Comparison of ENCODE assay signal across 8 mouse cellular contexts in genomic region chr11:23008181-23008823, GRCm38 (mm10). TPM values are rescaled to one million over a fixed set of nuclear protein-coding genes. Genes with fewer than 3 reads are reported as not detected.
DNase-seq lines count a peak whose midpoint lies in the region; ATAC-seq and TF ChIP-seq lines count a peak whose summit lies in the region.

No protein-coding gene starts in this region.

- peak; percentile 90 for ATAC-seq in heart, embryonic 11.5 days (replicated peaks; ENCODE audit: insufficient number of reproducible peaks, low FRiP score, low TSS enrichment)
- ATAC-seq in kidney, embryonic 16.5 days (ENCODE audit: low FRiP score, low TSS enrichment) = peak; percentile 98
- peak; percentile 44 for ATAC-seq in monocyte, adult 5-6 weeks (replicated peaks; ENCODE audit: insufficient number of reproducible peaks, low FRiP score, low TSS enrichment, poor library complexity, severe bottlenecking)

- peak overlapping the region; percentile 87 for H3K4me2 ChIP-seq in heart, embryonic 11.5 days
- H3K4me2 ChIP-seq in kidney, embryonic 16.5 days (replicated peaks; ENCODE audit: low read depth, low read length) = peak overlapping the region; percentile 66

- DNase-seq in brain, adult 2 months (ENCODE audit: low read depth, low spot score) = peak; percentile 93
- DNase-seq in liver, adult 2 months (ENCODE audit: extremely low read depth, low read depth, low spot score) = peak; percentile 61
- DNase-seq in spleen, postnatal 36 days (ENCODE audit: low spot score in 2 of 2) = peak; percentile 80 to 83

- no peak for TF ChIP-seq CTCF in C2C12 (IDR thresholded peaks at IDR 0.05; ENCODE audit: control insufficient read depth, insufficient read depth, insufficient read length)
- no peak for TF ChIP-seq CTCF in embryonic fibroblast, embryonic 13.5 days (IDR thresholded peaks at IDR 0.05; ENCODE audit: borderline replicate concordance, insufficient read depth, low read length)
- peak; percentile 23; the same call in 1 of the 2 replicates for TF ChIP-seq CTCF in liver, adult 2 months (IDR thresholded peaks at IDR 0.05; ENCODE audit: low read depth, low read length)

- under 1% methylated on average over 40 of the region's 40 CpGs for WGBS in heart, embryonic 11.5 days (ENCODE audit: insufficient replicate concordance)
- WGBS in kidney, embryonic 16.5 days = under 1% methylated on average over 40 of the region's 40 CpGs
- WGBS in liver, adult 2 months = under 1% methylated on average over 40 of the region's 40 CpGs

- H3K36me3 ChIP-seq in C2C12 (ENCODE audit: control insufficient read depth, insufficient read depth) = peaks cover 29% of the 10 kb centered on the region
- peaks cover 8% of the 10 kb centered on the region for H3K36me3 ChIP-seq in heart, embryonic 11.5 days (ENCODE audit: control insufficient read depth, insufficient read depth, low read length)
- peaks cover 12% of the 10 kb centered on the region for H3K36me3 ChIP-seq in kidney, embryonic 16.5 days (ENCODE audit: insufficient read depth, low read length)
- H3K36me3 ChIP-seq in liver, adult 2 months (ENCODE audit: control insufficient read depth, insufficient read depth, low read length) = peaks cover 15% of the 10 kb centered on the region

- peaks cover 2% of the 10 kb centered on the region for H3K79me3 ChIP-seq in C2C12 (ENCODE audit: low read depth)

- peak overlapping the region; percentile 82 for H3K27ac ChIP-seq in embryonic fibroblast, embryonic 13.5 days (ENCODE audit: insufficient read depth, low read length)
- H3K27ac ChIP-seq in heart, embryonic 11.5 days (ENCODE audit: low read depth, low read length) = peak overlapping the region; percentile 92
- peak overlapping the region; percentile 93 for H3K27ac ChIP-seq in kidney, embryonic 16.5 days (ENCODE audit: low read length)
- H3K27ac ChIP-seq in liver, adult 2 months (replicated peaks; ENCODE audit: insufficient read depth, low read depth, low read length) = peak overlapping the region; percentile 59; the same call in 1 of the 2 replicates

- H3ac ChIP-seq in C2C12 (ENCODE audit: control insufficient read depth, insufficient read length, low read depth) = peak overlapping the region; percentile 68

- H3K9ac ChIP-seq in heart, embryonic 11.5 days (ENCODE audit: low read depth, low read length) = peak overlapping the region; percentile 83
- peak overlapping the region; percentile 81 for H3K9ac ChIP-seq in kidney, embryonic 16.5 days (replicated peaks; ENCODE audit: low read length)
- peak overlapping the region; percentile 80 for H3K9ac ChIP-seq in liver, adult 2 months (ENCODE audit: low read depth, low read length)

- H3K4me1 ChIP-seq in embryonic fibroblast, embryonic 13.5 days (ENCODE audit: control insufficient read depth, insufficient read depth, low read length) = no peaks in the 10 kb centered on the region; the same call in 1 of the 2 replicates
- H3K4me1 ChIP-seq in heart, embryonic 11.5 days (ENCODE audit: control insufficient read depth, insufficient read depth, low read length) = peaks cover 3% of the 10 kb centered on the region; the same call in 1 of the 2 replicates
- peaks cover 6% of the 10 kb centered on the region for H3K4me1 ChIP-seq in kidney, embryonic 16.5 days (ENCODE audit: insufficient read depth, low read length)
- H3K4me1 ChIP-seq in liver, adult 2 months (ENCODE audit: control insufficient read depth, insufficient read depth, low read length) = peaks cover 2% of the 10 kb centered on the region; the same call in 1 of the 2 replicates

- peak; percentile 89 for TF ChIP-seq POLR2A in embryonic fibroblast, embryonic 13.5 days (IDR thresholded peaks at IDR 0.05; ENCODE audit: low read depth, low read length)
- TF ChIP-seq POLR2A in liver, adult 2 months (IDR thresholded peaks at IDR 0.05; ENCODE audit: extremely low read depth, insufficient read depth, low read length) = peak; percentile 49; the same call in 1 of the 2 replicates

- no peaks in the 10 kb centered on the region for H3K9me3 ChIP-seq in heart, embryonic 11.5 days (replicated peaks; ENCODE audit: control insufficient read depth, low read length)
- no peaks in the 10 kb centered on the region for H3K9me3 ChIP-seq in kidney, embryonic 16.5 days (ENCODE audit: low read length)

- H3K79me2 ChIP-seq in C2C12 (ENCODE audit: control insufficient read depth, insufficient read depth) = no peaks in the 10 kb centered on the region
- H3K79me2 ChIP-seq in liver, adult 2 months (ENCODE audit: control insufficient read depth, insufficient read depth, low read length) = no peaks in the 10 kb centered on the region

- no peaks in the 10 kb centered on the region for H3K27me3 ChIP-seq in C2C12 (ENCODE audit: control insufficient read depth, insufficient read depth, insufficient read length)
- no peaks in the 10 kb centered on the region for H3K27me3 ChIP-seq in heart, embryonic 11.5 days (ENCODE audit: control insufficient read depth, insufficient read depth, low read length)
- H3K27me3 ChIP-seq in kidney, embryonic 16.5 days (ENCODE audit: insufficient read depth, low read length) = no peaks in the 10 kb centered on the region
- H3K27me3 ChIP-seq in liver, adult 2 months (ENCODE audit: control insufficient read depth, insufficient read depth, low read length) = no peaks in the 10 kb centered on the region

- peak overlapping the region; percentile 35 for H3K4me3 ChIP-seq in C2C12 (ENCODE audit: insufficient read depth, poor library complexity, severe bottlenecking)
- peak overlapping the region; percentile 77 for H3K4me3 ChIP-seq in embryonic fibroblast, embryonic 13.5 days (ENCODE audit: insufficient read depth, low read length)
- peak overlapping the region; percentile 64 for H3K4me3 ChIP-seq in heart, embryonic 11.5 days (ENCODE audit: low read depth, low read length)
- H3K4me3 ChIP-seq in kidney, embryonic 16.5 days (ENCODE audit: low read length) = peak overlapping the region; percentile 56
- H3K4me3 ChIP-seq in liver, adult 2 months (ENCODE audit: insufficient read depth, low read depth, low read length) = peak overlapping the region; percentile 76

TF ChIP-seq in C2C12, 6 proteins besides CTCF, POLR2A, EP300 and RAD21:
- TF ChIP-seq FOSL1 (IDR thresholded peaks at IDR 0.05; ENCODE audit: insufficient read depth, low read length, poor library complexity, severe bottlenecking) (no peak), MYOD1 (IDR thresholded peaks at IDR 0.05; ENCODE audit: control insufficient read depth, insufficient read length, low read depth) (no peak), CEBPB (IDR thresholded peaks at IDR 0.05; ENCODE audit: low read depth) (no peak), MAX (IDR thresholded peaks at IDR 0.05) (no peak), USF1 (IDR thresholded peaks at IDR 0.05; ENCODE audit: low read depth) (no peak), MYOG (IDR thresholded peaks at IDR 0.05; ENCODE audit: control insufficient read depth, extremely low read depth, insufficient read length) (no peak)

RNA-seq across cellular contexts. Expression of gene Fam161a, which starts 1.0 kb away (rescaled TPM):
- polyA plus RNA-seq in C2C12 (2012; fragmentation: generic; extraction: Trizol) = 0.23 TPM
- polyA plus RNA-seq in embryonic fibroblast, embryonic 13.5 days (2011; ENCODE audit: insufficient read length, low read depth, missing spikeins) = 3.0 and 4.2 TPM in 2 replicates
- 1.3 and 1.9 TPM in 2 replicates for polyA plus RNA-seq in heart, embryonic 11.5 days (2014; fragmentation: Nextera tagmentation; extraction: Ambion mirVana)
- 3.2 and 3.4 TPM in 2 replicates for polyA plus RNA-seq in kidney, embryonic 16.5 days (2015; fragmentation: Nextera tagmentation; extraction: Ambion mirVana)
- 1.9 and 3.8 TPM in 2 replicates for total RNA-seq in liver, adult 2 months (2014; rRNA removed)
- 0.95 and 1.0 TPM in 2 replicates for polyA plus RNA-seq in liver, adult 2 months (2012; rRNA removed)
- total RNA-seq in monocyte, adult 5-6 weeks (2017) = 1.2 to 4.5 TPM (median 1.8 TPM) in 3 replicates

RNA-seq across cellular contexts. Expression of gene Cct4, which starts 18.0 kb away (rescaled TPM):
- polyA plus RNA-seq in C2C12 (2012; fragmentation: generic; extraction: Trizol) = 144 TPM
- polyA plus RNA-seq in embryonic fibroblast, embryonic 13.5 days (2011; ENCODE audit: insufficient read length, low read depth, missing spikeins) = 391 and 422 TPM in 2 replicates
- 275 and 277 TPM in 2 replicates for polyA plus RNA-seq in heart, embryonic 11.5 days (2014; fragmentation: Nextera tagmentation; extraction: Ambion mirVana)
- 300 and 303 TPM in 2 replicates for polyA plus RNA-seq in kidney, embryonic 16.5 days (2015; fragmentation: Nextera tagmentation; extraction: Ambion mirVana)
- 86.8 and 92.2 TPM in 2 replicates for total RNA-seq in liver, adult 2 months (2014; rRNA removed)
- 89.2 and 136 TPM in 2 replicates for polyA plus RNA-seq in liver, adult 2 months (2012; rRNA removed)
- 162 to 183 TPM (median 162 TPM) in 3 replicates for total RNA-seq in monocyte, adult 5-6 weeks (2017)

RNA-seq across cellular contexts. Expression of gene Commd1, which starts 26.1 kb away (rescaled TPM):
- polyA plus RNA-seq in C2C12 (2012; fragmentation: generic; extraction: Trizol) = 126 TPM
- 88.3 and 102 TPM in 2 replicates for polyA plus RNA-seq in embryonic fibroblast, embryonic 13.5 days (2011; ENCODE audit: insufficient read length, low read depth, missing spikeins)
- 327 and 355 TPM in 2 replicates for polyA plus RNA-seq in heart, embryonic 11.5 days (2014; fragmentation: Nextera tagmentation; extraction: Ambion mirVana)
- polyA plus RNA-seq in kidney, embryonic 16.5 days (2015; fragmentation: Nextera tagmentation; extraction: Ambion mirVana) = 371 and 385 TPM in 2 replicates
- 42.4 and 53.5 TPM in 2 replicates for total RNA-seq in liver, adult 2 months (2014; rRNA removed)
- polyA plus RNA-seq in liver, adult 2 months (2012; rRNA removed) = 15.9 and 18.5 TPM in 2 replicates
- 42.8 to 84.2 TPM (median 45.9 TPM) in 3 replicates for total RNA-seq in monocyte, adult 5-6 weeks (2017)

RNA-seq across cellular contexts. Expression of gene Gm28048, which starts 26.4 kb away (rescaled TPM):
- polyA plus RNA-seq in C2C12 (2012; fragmentation: generic; extraction: Trizol) = 1.4 TPM
- polyA plus RNA-seq in embryonic fibroblast, embryonic 13.5 days (2011; ENCODE audit: insufficient read length, low read depth, missing spikeins) = 14.0 and 14.1 TPM in 2 replicates
- polyA plus RNA-seq in heart, embryonic 11.5 days (2014; fragmentation: Nextera tagmentation; extraction: Ambion mirVana) = 8.2 and 11.5 TPM in 2 replicates
- 24.4 and 24.7 TPM in 2 replicates for polyA plus RNA-seq in kidney, embryonic 16.5 days (2015; fragmentation: Nextera tagmentation; extraction: Ambion mirVana)
- 12.4 and 13.0 TPM in 2 replicates for total RNA-seq in liver, adult 2 months (2014; rRNA removed)
- polyA plus RNA-seq in liver, adult 2 months (2012; rRNA removed) = not detected in 2 replicates
- total RNA-seq in monocyte, adult 5-6 weeks (2017) = 21.3 to 32.3 TPM (median 25.1 TPM) in 3 replicates

RNA-seq across cellular contexts. Expression of gene Zrsr1, which starts 36.5 kb away (rescaled TPM):
- 3.4 TPM for polyA plus RNA-seq in C2C12 (2012; fragmentation: generic; extraction: Trizol)
- polyA plus RNA-seq in embryonic fibroblast, embryonic 13.5 days (2011; ENCODE audit: insufficient read length, low read depth, missing spikeins) = 11.0 and 12.6 TPM in 2 replicates
- polyA plus RNA-seq in heart, embryonic 11.5 days (2014; fragmentation: Nextera tagmentation; extraction: Ambion mirVana) = 2.2 and 3.1 TPM in 2 replicates
- 3.7 and 3.8 TPM in 2 replicates for polyA plus RNA-seq in kidney, embryonic 16.5 days (2015; fragmentation: Nextera tagmentation; extraction: Ambion mirVana)
- 5.6 and 6.8 TPM in 2 replicates for total RNA-seq in liver, adult 2 months (2014; rRNA removed)
- polyA plus RNA-seq in liver, adult 2 months (2012; rRNA removed) = 3.8 and 4.9 TPM in 2 replicates
- 18.8 to 34.8 TPM (median 27.8 TPM) in 3 replicates for total RNA-seq in monocyte, adult 5-6 weeks (2017)

Comparison
In these comparisons a context has a peak if more than half of its experiments do, and no peak if none do; other contexts are left out.
1. Peak in every context shown above with its lines: DNase-seq, ATAC-seq, H3K4me3 ChIP-seq and H3K27ac ChIP-seq.
2. ATAC-seq: peak in every context shown above with its lines; median percentile 98 in kidney, embryonic 16.5 days; 90 in heart, embryonic 11.5 days; 44 in monocyte, adult 5-6 weeks.